Mouse (Mus musculus) fat pad, adult 2 months (tissue): ENCODE results near the gene Mllt10.

Experiments
- DNase-seq: peaks from one replicate; pipeline ENCODE4 v3.0.0-alpha.2; 2011; ENCODE audit warnings: low read depth, low spot score; ENCODE audit errors: extremely low read depth

The Mllt10 gene

GRCm38 (mm10) chr2:18188367-18188766 is 133.3 kb downstream of the Mllt10 start:
- DNase-seq, result no peak

DNA sequence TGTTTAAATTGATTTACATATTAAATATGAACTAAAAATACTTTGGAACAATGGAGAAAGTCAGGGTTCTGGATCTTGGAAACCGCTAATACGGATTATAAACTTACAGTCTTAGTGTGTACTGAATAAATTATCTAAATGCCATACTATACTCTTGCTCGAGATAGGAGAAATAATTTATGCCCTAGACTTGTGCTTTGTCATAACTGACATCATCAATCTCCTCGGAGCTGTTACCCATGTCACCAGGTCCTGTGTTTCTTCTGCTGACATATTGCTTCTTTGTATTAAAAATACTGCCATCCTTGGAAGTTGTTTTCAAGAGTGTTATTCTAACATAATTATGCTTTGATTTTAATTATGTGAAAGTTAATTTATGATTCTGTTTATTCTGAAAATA is 140.2 kb downstream of the Mllt10 start:
- no peak for DNase-seq

- DNase-seq, result peak; percentile 55
Observed at GRCm38 (mm10) chr2:18195691-18196396, 140.8 kb downstream of the Mllt10 start.

GRCm38 (mm10) chr2:18201820-18202462 is 146.9 kb downstream of the Mllt10 start:
- no peak for DNase-seq

DNA sequence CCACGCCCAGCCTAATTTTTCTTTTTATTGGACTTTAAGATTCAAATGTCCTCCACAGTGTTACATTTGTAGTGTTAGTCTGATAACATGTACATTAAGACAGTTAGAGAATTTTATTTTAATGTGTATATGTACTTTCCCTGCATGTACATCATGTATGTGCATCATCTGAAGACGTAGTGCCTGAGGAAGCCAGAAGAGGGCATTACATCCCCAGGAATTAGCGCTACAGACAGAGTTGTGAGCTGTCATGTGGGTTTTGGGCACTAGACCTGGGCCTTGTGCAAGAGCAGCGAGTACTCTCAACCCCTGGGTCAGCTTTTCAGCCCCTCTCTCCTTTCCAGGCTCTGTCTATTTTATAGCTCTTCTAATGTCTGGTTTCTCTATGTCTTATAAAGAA is 147.9 kb downstream of the Mllt10 start:
- DNase-seq, result no peak

- no peak for DNase-seq
Observed at GRCm38 (mm10) chr2:18205118-18205517, 150.1 kb downstream of the Mllt10 start.

GRCm38 (mm10) chr2:18206811-18207210 is 151.8 kb downstream of the Mllt10 start:
- DNase-seq, result no peak

- no peak for DNase-seq
Observed at GRCm38 (mm10) chr2:18208578-18208977, 153.5 kb downstream of the Mllt10 start.

DNA sequence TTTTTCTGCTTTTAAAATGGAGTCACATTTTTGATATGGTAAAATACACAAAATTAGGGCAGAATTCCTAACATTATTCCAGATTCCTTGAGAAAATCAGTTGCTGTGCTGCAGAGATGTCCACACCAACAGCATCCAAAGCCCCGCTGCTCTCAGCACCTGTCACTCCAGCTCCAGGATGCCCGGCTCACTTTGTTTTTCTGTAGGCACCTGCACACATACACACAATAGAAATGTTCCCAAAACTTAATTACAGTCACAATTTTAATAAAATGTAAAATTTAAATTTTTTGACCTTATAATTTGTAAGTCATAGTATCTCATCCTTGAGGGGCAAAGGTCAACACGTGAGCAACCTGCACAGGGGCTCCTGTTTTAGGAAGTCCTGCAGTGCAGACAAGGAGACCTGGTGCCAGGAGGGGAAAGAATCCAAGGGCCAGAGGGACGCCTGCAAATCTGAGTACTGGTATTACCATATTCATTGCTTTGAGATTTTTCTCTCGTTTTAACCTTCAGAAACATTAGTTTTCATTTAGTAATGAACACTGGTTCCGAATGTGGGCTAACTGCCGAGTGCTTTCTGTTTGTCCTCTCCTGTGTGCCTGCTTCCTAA is 154.3 kb downstream of the Mllt10 start:
- no peak for DNase-seq

DNA sequence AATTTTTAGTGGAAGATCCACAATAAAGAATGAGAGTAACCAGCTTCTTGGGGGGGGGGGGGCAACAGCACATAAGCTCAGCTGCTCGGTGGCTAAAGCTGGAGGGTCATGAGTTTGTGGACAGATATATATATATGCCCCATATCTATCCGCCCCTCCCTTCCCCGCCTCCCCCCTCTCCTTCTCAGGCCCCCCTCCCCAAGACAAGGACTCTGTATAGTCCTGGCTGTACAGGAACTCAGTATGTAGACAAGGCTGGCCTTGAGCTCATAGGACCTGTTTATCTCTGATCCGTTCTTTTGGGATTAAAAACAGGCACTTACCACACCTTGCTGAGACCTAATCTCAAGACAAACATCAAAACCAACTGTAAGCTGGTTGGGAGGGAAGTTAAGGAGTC is 154.9 kb downstream of the Mllt10 start:
- no peak for DNase-seq

GRCm38 (mm10) chr2:18214031-18214430 is 159.0 kb downstream of the Mllt10 start:
- no peak for DNase-seq

- DNase-seq, result no peak
Observed at GRCm38 (mm10) chr2:18217867-18218266, 162.8 kb downstream of the Mllt10 start.

- no peak for DNase-seq
Observed at GRCm38 (mm10) chr2:18218500-18218899, 163.5 kb downstream of the Mllt10 start.

DNA sequence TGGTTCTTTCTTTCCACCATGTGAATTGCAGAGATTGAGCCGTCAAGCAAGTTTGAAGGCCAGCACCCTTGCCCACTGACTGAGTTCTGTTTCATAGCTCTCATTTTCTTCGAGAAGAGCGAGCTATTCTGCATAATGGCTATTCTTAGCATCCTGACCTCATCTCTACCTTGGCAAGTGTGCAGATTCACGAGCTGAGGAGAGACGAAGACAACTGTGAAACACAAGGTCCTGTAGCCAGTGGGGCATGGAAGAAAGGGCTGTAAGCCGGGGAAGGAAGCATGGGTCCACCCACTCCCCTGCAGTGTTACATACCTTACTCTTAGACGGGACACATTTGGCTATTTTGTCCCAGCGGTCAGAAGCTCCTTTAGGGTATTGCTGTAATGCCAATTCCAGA is 164.1 kb downstream of the Mllt10 start:
- no peak for DNase-seq

GRCm38 (mm10) chr2:18219569-18219968 is 164.5 kb downstream of the Mllt10 start:
- no peak for DNase-seq

- no peak for DNase-seq
Observed at GRCm38 (mm10) chr2:18228486-18229062, 173.5 kb downstream of the Mllt10 start.

GRCm38 (mm10) chr2:18229279-18229678 is 174.2 kb downstream of the Mllt10 start:
- no peak for DNase-seq

DNA sequence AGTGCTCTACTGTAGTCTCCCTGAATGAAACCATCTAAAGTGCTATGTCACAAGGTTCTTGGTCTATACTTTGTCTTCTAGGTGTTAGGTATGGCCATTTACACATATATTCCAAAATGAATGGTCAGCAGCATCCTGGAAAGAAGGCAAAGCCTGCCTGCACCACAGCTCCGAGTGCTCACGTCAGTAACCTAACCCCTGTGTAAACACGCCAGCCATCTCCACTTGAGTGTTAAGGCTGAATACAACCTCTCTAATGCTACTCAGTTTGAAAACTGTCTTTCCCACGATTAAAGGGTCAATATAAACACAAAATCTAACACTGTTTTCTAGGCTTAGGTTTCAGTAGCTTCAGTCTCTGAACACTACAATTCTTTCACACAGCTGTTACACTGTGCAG is 176.1 kb downstream of the Mllt10 start:
- DNase-seq, result no peak

GRCm38 (mm10) chr2:18232883-18233567 is 178.0 kb downstream of the Mllt10 start:
- DNase-seq, result no peak

GRCm38 (mm10) chr2:18235524-18235923 is 180.5 kb downstream of the Mllt10 start:
- no peak for DNase-seq

DNA sequence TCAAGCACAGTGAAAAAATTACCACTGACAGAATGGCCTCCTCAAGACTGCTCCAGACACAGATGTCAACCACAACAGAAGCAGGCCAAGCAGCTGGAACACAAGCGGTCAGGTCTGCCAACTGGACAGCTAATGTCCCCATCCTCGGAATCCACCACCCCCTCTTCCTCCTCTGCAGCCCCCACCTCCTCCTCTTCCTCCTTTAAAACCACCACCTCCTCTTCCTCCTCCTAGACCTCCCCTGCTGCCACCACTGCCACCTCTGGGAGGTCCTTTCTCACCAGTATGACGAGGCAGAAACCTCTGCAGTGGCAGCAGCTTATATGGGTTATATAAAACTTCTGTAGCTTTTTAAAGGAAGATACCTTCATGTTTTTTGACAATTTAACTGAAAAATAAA is 194.2 kb downstream of the Mllt10 start:
- no peak for DNase-seq
